26 mouse cellular contexts compared by ENCODE assay signal in genomic region chr7:100881531-100881930, GRCm38 (mm10). TPM values are rescaled to one million over a fixed set of nuclear protein-coding genes. Genes with fewer than 3 reads are reported as not detected.
DNase-seq lines count a peak whose midpoint lies in the region; TF ChIP-seq lines count a peak whose summit lies in the region.
"Had no signal": no experiment of that assay in that cellular context is flagged by ENCODE, and none has a peak within 500 bp of the region (broad histone marks: within the 10 kb centered on the region; RNA-seq: fewer than 3 reads in every experiment).

No protein-coding gene starts in this region.

- TF ChIP-seq CTCF in left cerebral cortex, adult 2 months (IDR thresholded peaks at IDR 0.05): no peak

- H3K27ac ChIP-seq in left cerebral cortex, adult 2 months: no peak overlapping the region
- H3K27ac ChIP-seq: embryonic facial prominence, embryonic 10.5 days; embryonic facial prominence, embryonic 13.5 days; forebrain, embryonic 13.5 days; heart, adult 2 months; heart, embryonic 13.5 days; hindbrain, embryonic 14.5 days; hindbrain, postnatal 0 days had no signal

- DNase-seq in gastrocnemius, adult 18-20 months (ENCODE audit: low spot score): peak; percentile 89
- no peak for DNase-seq in gastrocnemius, postnatal 4 days (ENCODE audit: low spot score in 2 of 2)
- peak; percentile 70 to 82 for DNase-seq in gastrocnemius, adult 8-10 months (ENCODE audit: low spot score in 2 of 2)
- peak; percentile 89 for DNase-seq in gastrocnemius, postnatal 25 days
- DNase-seq in left cerebral cortex, adult 2 months (ENCODE audit: extremely low spot score in 1 of 2, low spot score in 2 of 2): no peak
- no peak for DNase-seq in frontal cortex, postnatal 25 days (ENCODE audit: low spot score in 2 of 2)
- DNase-seq in embryo, embryonic 11 days: no peak
- DNase-seq: adrenal gland, adult 2 months; cerebellum, adult 11 months; cerebellum, adult 2 months; cerebellum, adult 9-11 months; cerebellum, postnatal 25 days; heart, adult 2 months; heart, postnatal 14 days; heart, postnatal 4 days; kidney, adult 18-20 months; kidney, adult 9 months had no signal

- no peak overlapping the region for H3K4me3 ChIP-seq in left cerebral cortex, adult 2 months
- H3K4me3 ChIP-seq: embryonic facial prominence, embryonic 10.5 days; embryonic facial prominence, embryonic 13.5 days; erythroblast, embryonic 14.5 days; forebrain, embryonic 13.5 days; heart, adult 2 months; heart, embryonic 10.5 days; heart, embryonic 13.5 days had no signal

- intact Hi-C loops in left cerebral cortex, adult 2 months (cut with DNase I): no loop called here

RNA-seq across cellular contexts. Expression of gene Relt, which starts 18.3 kb away (rescaled TPM):
- total RNA-seq in gastrocnemius, adult 18-20 months (2021): 10 to 100 TPM; 15.5 to 23.8 TPM
- 10 to 100 TPM; 14.5 to 15.5 TPM for total RNA-seq in gastrocnemius, postnatal 4 days (2021)
- total RNA-seq in gastrocnemius, adult 8-10 months (2022): 10 to 100 TPM; 10.5 to 22.2 (median 13.8) TPM
- total RNA-seq in gastrocnemius, postnatal 25 days (2021): 10 to 100 TPM; 11.3 to 13.4 TPM
- 10 to 100 TPM; 14.1 to 18.6 TPM for total RNA-seq in left cerebral cortex, adult 2 months (2021)

RNA-seq across cellular contexts. Expression of gene Arhgef17, which starts 50.4 kb away (rescaled TPM):
- 10 to 100 TPM; 32.1 to 35.5 TPM for total RNA-seq in gastrocnemius, adult 18-20 months (2021)
- 10 to 100 TPM; 40.4 to 43.6 TPM for total RNA-seq in gastrocnemius, postnatal 4 days (2021)
- 10 to 100 TPM; 33.5 to 44.3 (median 38.1) TPM for total RNA-seq in gastrocnemius, adult 8-10 months (2022)
- 10 to 100 TPM; 16.4 to 20.8 TPM for total RNA-seq in gastrocnemius, postnatal 25 days (2021)
- total RNA-seq in left cerebral cortex, adult 2 months (2021): 100 to 1,000 TPM; 134 to 142 TPM
- total RNA-seq: granulocyte monocyte progenitor cell, adult 5-6 weeks had no signal

Comparison
In these comparisons a context has a peak if more than half of its experiments do, and no peak if none do; other contexts are left out.
1. DNase-seq: peak in gastrocnemius, adult 18-20 months (single experiment), gastrocnemius, adult 8-10 months (2 of 2) and gastrocnemius, postnatal 25 days (single experiment); none in gastrocnemius, postnatal 4 days (0 of 2), left cerebral cortex, adult 2 months (0 of 2), frontal cortex, postnatal 25 days (0 of 2) and embryo, embryonic 11 days (single experiment).